Mouse (Mus musculus): ENCODE results near the gene Olfr1437.
"Not testable (repeated sequence)": the region's sequence is repeated elsewhere in the genome, so short reads cannot be mapped to it uniquely, and the experiment has no call there.

Olfr1437 gene

GRCm38 (mm10) chr19:12325001-12325400 lies at the start of gene Olfr1437:
Olfr1437 (minus strand) TSS chr19:12325101.
- no peak for DNase-seq (ENCODE audit: extremely low read depth, low read depth, low spot score)

GRCm38 (mm10) chr19:12374465-12375025 lies 49.6 kb upstream of the Olfr1437 start:
- DNase-seq (ENCODE audit: extremely low read depth, low read depth, low spot score): no peak

DNA sequence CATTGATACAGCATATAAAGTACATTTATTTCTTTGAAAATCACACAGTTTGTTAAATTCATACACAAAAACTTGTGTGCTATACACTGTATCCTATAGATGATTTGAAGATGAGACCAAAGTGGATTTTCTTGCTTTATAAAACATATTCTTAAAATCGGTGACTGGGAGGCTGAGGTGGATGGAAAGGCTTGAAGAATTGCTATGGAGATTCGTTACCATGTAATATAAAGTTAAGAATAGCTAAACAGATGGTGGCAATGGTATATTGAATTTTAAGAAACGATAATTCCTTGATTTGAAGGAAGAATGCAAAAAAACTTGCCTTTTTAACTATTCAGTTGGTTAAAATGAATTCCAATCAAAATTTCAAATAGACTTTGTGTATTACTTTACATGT lies 48.1 kb upstream of the Olfr1437 start:
- DNase-seq (ENCODE audit: extremely low read depth, low read depth, low spot score): no peak

GRCm38 (mm10) chr19:12335810-12336209 lies 10.9 kb upstream of the Olfr1437 start, which contains the start of gene Olfr1438-ps1:
Olfr1438-ps1 (minus strand) TSS chr19:12335910.
- no peak for DNase-seq (ENCODE audit: extremely low read depth, low read depth, low spot score)

GRCm38 (mm10) chr19:12299030-12299429 lies 25.9 kb downstream of the Olfr1437 start, which contains the start of gene Olfr1436:
Olfr1436 (minus strand) TSS chr19:12299130.
- not testable (repeated sequence) for DNase-seq (ENCODE audit: extremely low read depth, low read depth, low spot score)

DNA sequence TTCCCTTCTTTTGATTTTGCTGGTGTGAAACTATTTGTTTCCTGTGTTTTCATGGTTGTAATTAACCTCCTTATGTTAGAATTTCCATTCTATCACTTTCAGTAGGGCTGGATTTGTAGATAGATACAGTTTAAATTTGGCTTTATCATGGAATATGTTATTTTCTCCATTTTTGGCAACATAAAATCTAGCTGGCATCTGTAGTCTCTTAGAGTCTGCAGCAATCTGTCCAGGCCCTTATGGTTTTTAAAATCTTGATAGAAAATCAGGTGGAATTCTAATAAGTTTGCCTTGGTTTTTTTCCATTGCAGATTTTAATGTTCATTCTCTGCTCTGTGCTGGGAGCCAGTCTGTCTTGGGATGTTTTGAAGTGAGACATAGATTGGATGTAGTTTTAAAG lies 31.9 kb downstream of the Olfr1437 start:
- DNase-seq (ENCODE audit: extremely low read depth, low read depth, low spot score): no peak

GRCm38 (mm10) chr19:12279554-12279953 lies 45.3 kb downstream of the Olfr1437 start, which contains the start of gene Olfr1434:
Olfr1434 (plus strand) TSS chr19:12279854.
- DNase-seq (ENCODE audit: extremely low read depth, low read depth, low spot score): no peak

Measured in fat pad, adult 2 months (tissue).